Mouse (Mus musculus) T-helper 17 cell (primary cell): Measurements from ENCODE around the gene Arhgef3.

Experiments used
- in situ Hi-C, 2 experiments: fragments of 300-600 bp; cut with MboI, MseI; formaldehyde crosslinking; loops; 1 replicate in 1 of 2; 2 replicates in 1 of 2; pipeline ENCODE4 v1.15.1; 2025; ENCODE audit warnings: high pct_unique_total_duplicates in 2 of 2

The Arhgef3 gene

DNA sequence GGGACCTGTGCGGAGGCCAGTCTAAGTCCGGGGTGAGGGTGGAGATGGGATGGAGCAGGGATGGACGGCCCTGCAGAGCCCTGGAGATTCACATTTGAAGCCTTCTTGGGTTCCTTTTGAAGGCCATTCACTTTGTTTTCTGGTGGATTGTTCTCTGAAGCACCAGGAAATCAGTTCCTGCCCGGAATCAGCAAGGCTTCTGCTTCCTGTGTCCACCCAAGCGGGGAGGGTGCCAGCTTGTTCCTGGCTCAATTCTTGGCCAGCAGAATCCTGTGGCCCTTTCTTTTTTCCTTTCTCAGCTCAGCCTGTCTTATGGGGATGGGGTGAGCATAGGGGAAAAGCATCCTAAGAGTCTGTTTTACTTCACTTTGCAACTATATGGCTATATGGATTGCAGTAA, 131.7 kb downstream of the Arhgef3 start:
- in situ Hi-C loops: loop anchor here in 1 of 2 experiments (5.0 kb wide), 1 partner anchor 151 kb away; no protein-coding TSS in a partner anchor

DNA sequence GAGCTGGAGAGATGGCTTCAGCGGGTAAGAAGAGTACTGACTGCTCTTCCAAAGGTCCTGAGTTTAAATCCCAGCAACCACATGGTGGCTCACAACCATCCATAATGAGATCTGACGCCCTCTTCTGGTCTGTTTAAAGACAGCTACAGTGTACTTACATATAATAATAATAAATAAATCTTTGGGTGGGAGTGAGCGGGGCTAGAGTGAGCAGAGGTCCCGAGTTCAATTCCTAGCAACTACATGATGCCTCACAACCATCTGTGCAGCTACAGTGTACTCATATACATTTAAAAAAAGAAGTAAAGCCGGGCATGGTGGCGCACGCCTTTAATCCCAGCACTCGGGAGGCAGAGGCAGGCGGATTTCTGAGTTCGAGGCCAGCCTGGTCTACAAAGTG, 132.2 kb downstream of the Arhgef3 start:
- in situ Hi-C loops: loop anchor here in 1 of 2 experiments (5.0 kb wide), 1 partner anchor 150 kb away; no protein-coding TSS in a partner anchor

DNA sequence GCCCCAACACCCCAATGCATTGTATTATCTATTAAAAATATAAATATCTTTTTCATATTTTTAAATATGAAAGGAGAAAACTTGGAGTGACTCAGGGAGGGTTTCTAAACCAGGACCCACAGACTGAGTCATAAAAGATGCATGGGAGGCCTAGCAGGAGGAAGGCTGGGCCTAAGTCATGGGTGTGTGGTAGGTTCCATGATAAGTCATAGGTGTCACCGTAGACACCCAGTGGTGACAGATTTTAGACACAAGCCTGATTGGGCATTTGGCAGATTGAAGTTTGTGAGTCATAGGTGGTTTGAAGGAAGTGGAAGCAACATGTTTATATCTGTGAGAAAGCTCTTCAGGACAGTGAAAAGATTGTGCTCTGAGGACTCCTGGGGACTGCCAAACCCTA, 134.4 kb downstream of the Arhgef3 start:
- in situ Hi-C loops: loop anchor here in 1 of 2 experiments (5.0 kb wide), 1 partner anchor 148 kb away; no protein-coding TSS in a partner anchor

DNA sequence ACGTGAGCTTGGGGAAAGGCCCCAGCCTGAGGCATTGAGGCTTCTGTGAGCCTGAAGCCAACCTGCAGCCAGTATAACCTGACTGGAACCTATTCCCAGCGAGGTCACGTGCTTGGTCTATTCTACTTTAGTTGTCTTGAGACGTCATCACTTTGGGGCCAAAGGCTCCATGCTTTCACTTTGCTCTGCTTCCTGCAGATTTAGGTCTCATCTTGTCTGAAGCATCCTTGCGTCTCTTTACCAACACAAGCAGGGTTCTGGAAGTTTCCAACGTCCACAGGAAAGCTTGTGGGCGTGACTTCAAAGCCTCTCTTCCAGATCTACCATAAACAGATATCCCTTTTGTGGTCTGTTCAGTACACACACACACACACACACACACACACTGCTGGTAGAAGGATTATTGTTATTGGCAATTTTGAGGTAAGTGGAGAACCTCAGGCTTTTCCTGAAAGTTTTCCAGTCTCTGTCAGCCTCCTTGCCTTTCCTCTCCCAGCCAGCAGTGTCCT, 135.6 kb downstream of the Arhgef3 start:
- in situ Hi-C loops: loop anchor here (5.0 kb wide), 2 partner anchors 87 to 167 kb away; no protein-coding TSS in a partner anchor

DNA sequence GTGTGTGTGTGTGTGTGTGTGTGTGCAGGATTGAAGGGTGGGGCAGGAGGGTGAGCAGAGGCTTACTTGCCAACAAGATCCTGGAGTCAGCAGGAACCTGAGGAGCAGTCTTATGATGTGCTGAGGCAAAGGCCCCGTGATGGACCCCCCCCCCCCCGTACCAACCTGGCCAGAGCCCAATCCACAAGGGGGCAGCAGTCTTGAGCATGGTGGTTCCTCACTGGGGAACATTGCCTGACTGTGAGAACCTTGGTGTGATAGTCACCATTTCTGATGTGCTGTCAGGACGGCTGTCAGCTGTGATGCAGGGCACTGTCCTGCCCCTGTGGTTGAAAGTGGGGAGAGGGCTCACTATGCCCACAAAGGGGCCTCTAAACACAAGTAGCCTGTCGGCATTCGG, 138.7 kb downstream of the Arhgef3 start:
- in situ Hi-C loops: loop anchor here (5.0 kb wide), 2 partner anchors 84 to 164 kb away; no protein-coding TSS in a partner anchor

DNA sequence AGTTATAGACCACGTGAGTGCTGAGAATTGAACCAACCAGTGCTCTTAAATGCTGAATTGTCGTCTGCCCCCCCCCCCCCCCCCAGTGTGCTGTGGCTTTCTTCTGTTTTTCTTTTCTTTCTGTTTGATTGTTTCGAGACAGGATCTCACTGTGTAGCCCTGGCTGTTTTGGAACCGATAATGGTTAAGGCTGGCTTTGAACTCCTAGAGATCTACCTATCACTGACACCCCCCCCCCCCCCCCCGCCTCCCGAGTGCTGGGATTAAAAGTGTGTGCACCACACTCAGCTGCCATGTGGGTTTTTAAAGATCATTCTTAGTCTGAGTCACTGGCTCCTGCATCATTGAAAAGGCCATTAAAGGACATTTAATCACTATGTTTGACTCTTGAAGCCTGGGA, 147.7 kb downstream of the Arhgef3 start:
- in situ Hi-C loops: no loop called here

DNA sequence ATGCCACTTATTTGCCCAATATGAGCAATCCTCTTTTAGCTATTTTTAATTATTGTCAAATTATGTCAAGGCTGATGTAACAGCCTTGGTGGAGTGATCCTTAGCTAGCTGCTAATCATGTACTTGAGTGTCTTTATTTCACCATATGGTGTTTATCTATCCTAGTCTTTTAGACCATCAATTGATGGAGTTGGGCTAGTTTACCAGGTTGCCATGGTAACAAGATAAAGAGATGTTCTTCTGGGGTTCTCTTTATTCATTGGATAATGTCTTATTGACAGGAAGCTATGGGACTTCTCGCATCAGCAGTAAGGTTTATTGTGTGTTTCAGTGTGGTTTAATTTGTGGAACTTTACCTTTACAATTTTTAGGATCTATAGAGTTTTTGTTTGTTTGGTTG, 151.9 kb downstream of the Arhgef3 start:
- in situ Hi-C loops: no loop called here

DNA sequence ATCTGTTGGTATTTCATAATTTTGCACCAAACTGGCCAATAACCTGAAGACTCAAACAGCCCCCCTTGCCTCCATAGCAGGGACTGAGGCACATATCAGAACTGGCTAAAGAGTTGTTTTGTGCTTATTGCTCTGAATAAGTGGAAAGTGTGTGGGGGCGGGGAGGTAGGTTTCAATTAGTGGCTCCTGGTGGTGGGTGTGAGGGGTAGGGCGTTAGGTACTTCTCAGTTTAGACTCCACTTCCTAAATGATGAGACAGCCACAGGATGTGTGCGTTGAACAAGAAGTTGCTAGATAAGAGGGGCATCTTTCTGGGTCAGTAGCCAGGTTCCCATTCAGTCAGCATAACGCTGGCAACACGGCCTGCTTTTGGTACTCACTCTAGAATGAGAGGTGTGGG, 153.4 kb downstream of the Arhgef3 start:
- in situ Hi-C loops: no loop called here

DNA sequence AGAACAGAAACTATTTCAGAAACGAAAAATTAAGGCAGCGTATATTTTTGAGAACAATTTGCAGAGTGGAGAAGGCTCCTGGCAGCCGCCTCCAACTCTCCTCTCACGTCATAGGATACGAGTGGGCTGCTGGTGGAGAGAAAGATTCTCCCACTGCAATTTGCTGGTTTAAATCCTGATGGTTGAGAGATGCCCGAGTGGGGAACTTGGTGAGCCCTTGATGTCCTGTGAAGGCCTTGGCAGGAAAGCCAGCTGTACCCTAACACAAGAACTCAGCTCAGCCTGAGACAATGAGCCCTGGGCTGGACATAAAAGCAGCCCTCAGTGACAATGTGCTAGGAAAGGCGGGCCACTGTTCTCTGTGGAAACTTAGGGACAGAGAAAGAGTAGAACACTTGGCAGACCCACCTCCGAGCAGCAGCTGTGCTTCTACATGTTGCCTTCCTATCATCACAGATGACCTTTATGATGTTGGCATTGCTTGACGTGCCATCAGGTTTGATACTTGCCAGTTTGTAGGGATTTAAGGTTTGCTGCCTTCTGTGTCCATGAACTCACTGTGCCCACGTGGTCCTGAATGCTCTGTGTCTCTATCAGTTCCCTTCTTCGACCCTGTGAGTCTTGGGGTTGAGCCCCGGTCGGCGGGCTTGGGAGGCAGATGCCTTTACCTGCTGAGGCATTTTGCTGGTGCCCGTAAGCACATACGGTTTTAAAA, 154.4 kb downstream of the Arhgef3 start:
- in situ Hi-C loops: no loop called here

DNA sequence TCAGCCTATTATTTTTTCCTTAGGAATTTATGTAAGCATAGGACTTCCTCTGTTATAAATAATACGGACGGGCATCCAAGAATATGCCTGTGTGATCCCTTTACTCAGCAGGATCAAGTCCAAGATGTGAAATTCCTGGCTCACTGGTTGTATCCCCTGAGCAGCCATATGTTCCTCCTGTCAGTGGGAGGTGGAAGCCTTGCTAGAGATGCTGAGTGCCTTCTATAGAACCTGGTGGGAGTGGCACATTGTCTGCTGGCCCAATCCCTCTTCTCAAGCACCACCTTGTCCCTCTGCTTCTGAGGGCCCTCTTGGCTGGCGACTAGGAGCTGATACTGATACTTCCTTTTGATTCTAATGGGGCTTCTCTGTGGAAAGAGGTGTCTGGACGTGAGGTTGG, 155.1 kb downstream of the Arhgef3 start:
- in situ Hi-C loops: loop anchor here in 1 of 2 experiments (5.0 kb wide), 1 partner anchor 52 kb away; no protein-coding TSS in a partner anchor

DNA sequence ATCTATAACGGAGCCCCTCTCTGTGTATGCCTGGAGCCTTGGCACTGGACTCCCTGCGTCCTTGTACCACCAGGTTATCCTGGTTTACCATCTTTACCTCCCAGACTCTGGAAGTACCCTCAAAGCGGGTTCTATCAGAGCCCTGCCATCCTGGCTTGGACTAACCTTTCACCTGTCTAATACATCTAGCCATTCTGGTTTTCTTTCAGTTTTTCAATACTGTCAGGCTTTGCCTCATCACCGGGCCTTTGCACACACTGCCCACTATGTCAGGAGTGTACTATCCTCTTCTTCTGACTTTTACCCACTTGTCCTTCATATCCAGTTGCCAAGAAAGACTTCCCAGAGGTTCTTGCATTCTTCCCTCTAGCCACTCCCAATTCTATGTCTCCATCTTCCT, 155.8 kb downstream of the Arhgef3 start:
- in situ Hi-C loops: loop anchor here in 1 of 2 experiments (5.0 kb wide), 1 partner anchor 52 kb away; no protein-coding TSS in a partner anchor

DNA sequence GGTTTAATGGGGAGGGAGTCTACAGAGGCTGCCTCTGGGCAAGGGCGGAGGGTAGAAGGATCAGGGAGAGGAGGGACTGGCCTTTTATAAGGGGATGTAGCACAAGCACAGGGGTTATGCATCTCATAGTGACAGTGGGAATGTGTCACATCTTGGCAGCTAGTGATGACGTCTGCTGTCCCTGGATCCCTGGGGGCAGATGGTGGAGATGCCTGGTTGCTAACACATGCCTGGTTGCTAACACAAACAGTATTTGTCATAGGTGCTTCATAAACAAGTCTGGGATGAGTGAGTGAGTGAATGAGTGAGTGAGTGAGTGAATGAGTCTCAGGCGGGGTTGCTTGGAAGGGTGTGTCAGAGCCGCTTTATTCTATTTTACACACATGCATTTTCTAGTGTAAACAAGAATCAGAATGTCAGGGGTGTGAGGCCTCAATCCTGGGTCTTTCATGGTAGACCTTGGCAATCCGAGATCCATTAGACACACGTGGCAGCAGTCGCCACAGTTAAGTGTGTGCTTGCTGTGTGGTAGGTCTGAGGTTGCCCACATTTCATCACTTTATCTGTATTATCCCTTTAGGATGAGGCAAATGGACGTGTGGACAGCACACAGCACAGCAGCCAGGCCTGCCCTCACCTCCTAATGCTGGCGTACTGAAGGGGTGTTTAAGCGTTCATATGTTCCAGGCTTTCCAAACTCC, 156.8 kb downstream of the Arhgef3 start:
- in situ Hi-C loops: loop anchor here in 1 of 2 experiments (5.0 kb wide), 1 partner anchor 51 kb away; no protein-coding TSS in a partner anchor

DNA sequence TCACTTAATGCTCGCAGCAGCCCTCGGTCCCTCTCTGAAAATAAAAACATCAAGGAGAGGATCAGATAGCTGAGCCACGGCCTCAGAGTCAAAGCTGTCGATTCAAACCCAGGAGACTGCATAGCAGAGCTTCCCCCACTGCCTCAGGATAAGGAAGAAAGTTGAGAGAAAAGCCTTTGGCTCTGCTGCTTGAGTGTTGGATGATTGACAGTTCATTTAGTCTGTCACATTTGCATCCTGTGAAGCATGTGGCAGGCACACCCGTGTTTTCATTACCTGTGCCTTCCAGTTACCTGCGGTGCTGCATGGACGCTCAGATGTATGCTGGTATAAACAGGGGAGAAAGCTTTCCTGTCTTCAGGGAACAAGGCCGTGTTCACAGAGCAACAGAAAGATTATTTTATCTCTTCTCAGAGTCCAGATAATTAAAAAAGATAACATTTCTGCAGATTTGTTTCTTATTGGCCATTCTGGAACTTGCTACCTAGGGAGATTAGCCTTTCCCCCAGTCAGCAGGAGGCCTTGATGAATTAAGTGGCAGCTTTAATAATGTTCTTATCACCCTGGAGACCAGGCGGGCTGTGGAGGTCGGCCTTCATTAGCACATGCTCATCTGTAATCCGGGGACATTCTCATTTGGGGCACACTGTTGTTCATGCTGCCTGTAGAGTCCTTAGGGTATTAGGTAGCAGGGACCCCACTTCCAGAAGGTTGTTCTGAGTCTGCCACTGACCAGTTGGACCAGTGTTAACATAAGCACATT, 157.6 kb downstream of the Arhgef3 start:
- in situ Hi-C loops: loop anchor here in 1 of 2 experiments (5.0 kb wide), 1 partner anchor 50 kb away; no protein-coding TSS in a partner anchor

DNA sequence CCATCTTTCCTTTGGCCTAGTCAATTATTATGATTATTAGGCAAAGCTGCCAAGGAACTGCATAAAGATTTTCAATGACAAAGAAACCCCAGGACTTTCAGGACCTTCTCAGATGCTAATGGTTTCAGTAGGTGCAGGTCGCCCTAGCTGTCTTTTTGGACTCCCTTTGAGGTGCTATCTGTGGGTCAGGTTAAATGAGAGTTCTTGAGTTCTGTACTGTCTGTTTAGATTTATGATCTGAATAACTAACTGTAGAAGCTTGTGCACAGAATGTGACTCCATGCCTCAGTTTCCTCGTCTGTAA, 158.1 kb downstream of the Arhgef3 start:
- in situ Hi-C loops: loop anchor here in 1 of 2 experiments (5.0 kb wide), 1 partner anchor 50 kb away; no protein-coding TSS in a partner anchor

DNA sequence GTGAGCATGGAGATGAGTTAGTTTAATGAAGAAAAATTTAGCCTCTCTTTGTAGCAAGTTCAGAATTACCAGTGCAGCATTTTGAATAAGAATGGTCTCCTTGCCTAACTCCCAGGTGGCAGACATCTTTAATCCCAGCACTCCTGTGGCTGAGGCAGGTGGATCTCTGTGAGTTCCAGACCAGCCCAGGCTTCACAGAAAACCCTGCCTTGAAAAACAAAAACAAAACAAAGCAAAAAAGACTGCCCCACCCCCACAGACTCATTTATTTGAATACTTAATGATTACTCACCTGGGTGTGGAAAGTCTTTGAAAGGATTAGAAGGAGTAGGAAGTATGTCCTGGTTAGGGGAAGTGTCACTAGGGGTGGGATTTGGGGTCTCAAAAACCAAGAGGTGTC, 158.5 kb downstream of the Arhgef3 start:
- in situ Hi-C loops: loop anchor here in 1 of 2 experiments (5.0 kb wide), 1 partner anchor 49 kb away; no protein-coding TSS in a partner anchor

DNA sequence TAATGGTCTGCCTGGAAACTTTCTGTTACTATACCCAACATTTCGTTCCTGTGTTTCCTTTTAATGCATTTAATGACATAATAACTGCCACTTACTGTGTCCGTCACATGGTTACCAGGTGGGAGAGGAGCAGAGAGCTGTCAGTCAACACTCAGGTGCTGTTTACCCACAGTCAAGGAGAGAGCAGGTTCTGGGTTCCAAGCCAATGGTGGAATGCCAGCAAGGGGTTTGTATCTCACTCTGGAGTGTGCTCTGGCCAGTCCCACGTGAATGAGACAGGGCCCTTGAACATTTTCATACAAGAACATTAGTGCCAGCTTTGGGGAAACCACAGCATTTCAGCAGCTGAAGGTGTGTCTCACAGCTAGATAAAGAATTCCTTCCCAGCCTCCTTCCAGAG, 162.6 kb downstream of the Arhgef3 start:
- in situ Hi-C loops: no loop called here

DNA sequence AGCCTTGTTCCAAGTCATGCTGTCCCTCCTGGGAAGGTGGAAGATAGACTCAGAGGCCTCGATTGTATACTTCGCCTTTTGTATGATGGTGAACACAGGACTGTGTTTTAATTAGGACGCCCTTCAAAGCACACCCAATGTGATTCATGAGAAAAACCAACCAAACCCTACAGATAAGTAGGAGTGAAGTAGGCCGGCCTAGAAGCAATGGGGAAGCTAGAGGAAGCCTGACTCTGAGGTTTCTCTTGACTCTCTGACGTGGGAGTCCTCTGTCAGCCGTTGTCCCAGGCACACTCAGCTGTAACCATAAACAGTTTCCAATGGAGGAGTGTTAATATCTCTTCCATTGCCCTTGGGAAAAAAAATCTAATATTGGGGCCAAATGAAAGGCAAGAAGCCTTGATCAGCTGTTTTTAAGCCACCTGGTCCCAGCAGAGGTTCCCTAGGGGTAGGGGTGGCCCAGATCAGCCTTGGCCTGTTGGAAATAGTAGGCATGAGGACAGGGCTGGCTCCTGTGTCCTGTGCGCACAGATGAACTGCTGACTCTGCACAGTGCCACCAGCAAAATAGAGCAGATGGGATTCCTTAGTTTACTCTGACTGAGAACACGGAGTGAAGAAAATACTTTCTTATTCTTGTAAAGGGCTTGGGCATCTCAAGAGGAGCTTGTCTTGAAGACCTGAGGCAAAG, 165.6 kb downstream of the Arhgef3 start:
- in situ Hi-C loops: no loop called here

DNA sequence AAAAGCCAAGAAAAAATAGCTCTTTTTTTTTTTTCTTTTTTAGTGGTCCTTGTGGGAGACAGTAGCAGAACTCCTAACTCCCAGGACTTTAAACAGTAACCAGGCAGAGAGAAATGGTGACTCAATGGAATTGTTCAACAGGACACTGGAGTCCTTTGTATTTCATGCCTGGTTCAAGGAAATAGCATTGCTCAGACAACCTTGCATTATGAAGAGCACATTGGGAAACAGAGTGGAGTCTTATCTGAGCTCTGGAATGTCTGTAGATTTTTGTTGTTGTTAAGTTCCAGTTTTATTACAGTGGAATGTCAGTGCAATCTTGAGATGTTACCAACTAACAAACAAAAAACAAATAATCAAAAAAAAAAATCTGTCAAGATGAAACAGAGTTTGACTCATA, 169.3 kb downstream of the Arhgef3 start:
- in situ Hi-C loops: no loop called here

DNA sequence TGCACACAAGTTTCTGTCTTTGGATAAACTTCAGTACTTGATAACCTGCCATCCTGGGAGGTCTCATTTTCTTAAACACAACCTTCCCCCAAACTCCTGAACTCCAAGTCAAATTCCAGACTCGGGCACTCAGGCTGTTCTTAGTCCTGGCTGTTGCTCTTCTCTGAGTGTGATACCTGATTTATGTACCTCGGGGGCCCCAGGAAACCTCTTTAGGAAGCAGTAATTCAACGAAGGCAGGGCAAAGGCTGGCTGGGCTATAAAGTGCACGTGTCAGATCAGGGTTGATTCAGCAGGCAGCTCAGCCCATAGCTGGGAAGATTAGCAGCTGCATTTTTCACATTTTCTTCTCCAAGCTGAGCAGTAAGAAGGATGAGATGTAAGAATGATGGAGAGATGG, 171.5 kb downstream of the Arhgef3 start:
- in situ Hi-C loops: no loop called here

DNA sequence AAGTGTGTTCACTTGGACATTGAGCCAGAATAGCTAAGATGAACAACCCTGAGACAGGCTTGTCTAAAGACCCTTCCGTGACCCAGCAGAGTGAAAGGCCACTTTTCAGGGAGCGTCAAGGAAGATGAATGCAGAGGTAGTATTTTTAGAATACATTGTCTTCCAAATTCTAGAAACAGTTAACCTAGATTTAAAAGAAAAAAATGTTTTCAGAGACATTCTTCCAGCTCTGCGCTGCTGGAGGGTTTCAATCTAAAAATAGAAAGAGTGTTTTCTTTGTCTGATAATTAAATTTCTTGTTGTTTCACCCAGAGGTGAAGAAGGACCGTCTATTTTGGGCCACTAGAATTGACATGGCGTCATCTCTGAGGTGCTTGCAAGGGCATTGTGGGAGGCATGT, 174.4 kb downstream of the Arhgef3 start:
- in situ Hi-C loops: no loop called here

DNA sequence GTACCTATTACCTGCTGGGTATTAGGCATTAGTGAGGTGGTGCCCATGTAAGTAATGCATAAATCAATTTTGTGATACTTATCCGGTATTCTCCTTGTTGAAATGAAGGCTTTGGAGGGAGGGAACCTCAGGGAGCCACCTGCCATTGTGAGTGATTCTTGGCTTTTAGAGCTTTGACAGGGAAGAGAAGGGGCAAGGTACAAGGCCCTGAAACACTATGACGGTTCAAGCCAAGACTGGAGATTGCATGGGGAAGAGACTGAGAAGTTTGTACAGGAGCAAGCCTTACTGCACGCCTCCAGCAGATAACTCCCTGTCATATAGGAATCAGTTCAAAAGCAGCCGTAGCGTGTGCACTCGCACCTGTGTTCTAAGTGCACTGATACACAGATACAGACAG, 177.4 kb downstream of the Arhgef3 start:
- in situ Hi-C loops: no loop called here
